Mouse (Mus musculus): ENCODE measurements around the gene Sez6. TPM values are rescaled to one million over a fixed set of nuclear protein-coding genes. Genes with fewer than 3 reads are reported as not detected.

Gene Sez6
- total RNA-seq, 1 experiment = 0.45 TPM

GRCm38 (mm10) chr11:77981609-77982440 is 51.2 kb downstream of the Sez6 start:
- Histone ChIP-seq H3K36me3 (ENCODE audit: control insufficient read depth, insufficient read depth, low read length, poor library complexity, severe bottlenecking) (peaks cover 8% of the 10 kb centered on the region; the same call in 1 of the 2 replicates), H3K4me3 (ENCODE audit: insufficient read depth in 1 of 2, low read depth in 1 of 2, low read length in 2 of 2, poor library complexity in 1 of 2, severe bottlenecking in 1 of 2) (peak overlapping the region; percentile 75 to 77), H3K27ac (ENCODE audit: insufficient read depth, low read depth, low read length, poor library complexity, severe bottlenecking) (peak overlapping the region; percentile 94), H3K9ac (ENCODE audit: insufficient read depth, low read depth, low read length, poor library complexity, severe bottlenecking) (peak overlapping the region; percentile 94), H3K9me3 (ENCODE audit: control insufficient read depth, insufficient read depth, low read depth, low read length) (no peaks in the 10 kb centered on the region), H3K4me1 (ENCODE audit: control insufficient read depth in 2 of 2, insufficient read depth in 2 of 2, low read length in 2 of 2, poor library complexity in 1 of 2) (peaks cover 2 to 3% of the 10 kb centered on the region in 2 experiments; a peak in 2 of 4 replicates)
- in situ Hi-C loops (cut with MboI; ENCODE audit: low sequenced_read_pairs in 2 of 2, unreplicated experiment in 2 of 2) = no loop called here
- DNase-seq (ENCODE audit: low read depth, low spot score) = peak; percentile 96
- peak; percentile 100 for TF ChIP-seq CHD2 (IDR thresholded peaks at IDR 0.05; ENCODE audit: low read depth, low read length)
- peak; percentile 99 for TF ChIP-seq HCFC1 (IDR thresholded peaks at IDR 0.05; ENCODE audit: borderline replicate concordance, insufficient read depth, low read length)
- peak; percentile 100 for TF ChIP-seq ZNF384 (IDR thresholded peaks at IDR 0.05; ENCODE audit: low read depth, low read length)
- no peak for TF ChIP-seq ZC3H11A (IDR thresholded peaks at IDR 0.05; ENCODE audit: borderline replicate concordance, low read depth, low read length)
- TF ChIP-seq MAFK (IDR thresholded peaks at IDR 0.05; ENCODE audit: insufficient read depth, low read depth, low read length) = no peak

GRCm38 (mm10) chr11:77982441-77982905 is 51.9 kb downstream of the Sez6 start, which contains the start of gene Phf12:
TSS of gene Phf12 (plus strand) at chr11:77982754.
- Histone ChIP-seq H3K4me1 (ENCODE audit: control insufficient read depth in 2 of 2, insufficient read depth in 2 of 2, low read length in 2 of 2, poor library complexity in 1 of 2) (peaks cover 2 to 3% of the 10 kb centered on the region in 2 experiments; a peak in 2 of 4 replicates), H3K36me3 (ENCODE audit: control insufficient read depth, insufficient read depth, low read length, poor library complexity, severe bottlenecking) (peaks cover 8% of the 10 kb centered on the region; the same call in 1 of the 2 replicates), H3K4me3 (ENCODE audit: insufficient read depth in 1 of 2, low read depth in 1 of 2, low read length in 2 of 2, poor library complexity in 1 of 2, severe bottlenecking in 1 of 2) (peak within 1 kb of the TSS; percentile 77 to 88), H3K9me3 (ENCODE audit: control insufficient read depth, insufficient read depth, low read depth, low read length) (no peaks in the 10 kb centered on the region), H3K27ac (ENCODE audit: insufficient read depth, low read depth, low read length, poor library complexity, severe bottlenecking) (peak within 1 kb of the TSS; percentile 96), H3K9ac (ENCODE audit: insufficient read depth, low read depth, low read length, poor library complexity, severe bottlenecking) (peak within 1 kb of the TSS; percentile 94)
- no peak for TF ChIP-seq ZNF384 (IDR thresholded peaks at IDR 0.05; ENCODE audit: low read depth, low read length)
- no peak for TF ChIP-seq CHD2 (IDR thresholded peaks at IDR 0.05; ENCODE audit: low read depth, low read length)
- TF ChIP-seq ZC3H11A (IDR thresholded peaks at IDR 0.05; ENCODE audit: borderline replicate concordance, low read depth, low read length) = no peak
- TF ChIP-seq HCFC1 (IDR thresholded peaks at IDR 0.05; ENCODE audit: borderline replicate concordance, insufficient read depth, low read length) = peak; percentile 70; the same call in 1 of the 2 replicates
- no peak for TF ChIP-seq MAFK (IDR thresholded peaks at IDR 0.05; ENCODE audit: insufficient read depth, low read depth, low read length)
- DNase-seq (ENCODE audit: low read depth, low spot score) = peak; percentile 96
- in situ Hi-C loops (cut with MboI; ENCODE audit: low sequenced_read_pairs in 2 of 2, unreplicated experiment in 2 of 2) = no loop called here

- Histone ChIP-seq H3K27ac (ENCODE audit: insufficient read depth, low read depth, low read length, poor library complexity, severe bottlenecking) (peak overlapping the region; percentile 96), H3K36me3 (ENCODE audit: control insufficient read depth, insufficient read depth, low read length, poor library complexity, severe bottlenecking) (peaks cover 8% of the 10 kb centered on the region; the same call in 1 of the 2 replicates), H3K4me1 (ENCODE audit: control insufficient read depth in 2 of 2, insufficient read depth in 2 of 2, low read length in 2 of 2, poor library complexity in 1 of 2) (peaks cover 2 to 3% of the 10 kb centered on the region in 2 experiments; a peak in 2 of 4 replicates), H3K9me3 (ENCODE audit: control insufficient read depth, insufficient read depth, low read depth, low read length) (no peaks in the 10 kb centered on the region), H3K9ac (ENCODE audit: insufficient read depth, low read depth, low read length, poor library complexity, severe bottlenecking) (peak overlapping the region; percentile 90), H3K4me3 (ENCODE audit: insufficient read depth in 1 of 2, low read depth in 1 of 2, low read length in 2 of 2, poor library complexity in 1 of 2, severe bottlenecking in 1 of 2) (peak overlapping the region; percentile 70 to 88)
- TF ChIP-seq MAFK (IDR thresholded peaks at IDR 0.05; ENCODE audit: insufficient read depth, low read depth, low read length) = no peak
- no peak for TF ChIP-seq CHD2 (IDR thresholded peaks at IDR 0.05; ENCODE audit: low read depth, low read length)
- TF ChIP-seq ZNF384 (IDR thresholded peaks at IDR 0.05; ENCODE audit: low read depth, low read length) = no peak
- TF ChIP-seq HCFC1 (IDR thresholded peaks at IDR 0.05; ENCODE audit: borderline replicate concordance, insufficient read depth, low read length) = no peak
- no peak for DNase-seq (ENCODE audit: low read depth, low spot score)
- in situ Hi-C loops (cut with MboI; ENCODE audit: low sequenced_read_pairs in 2 of 2, unreplicated experiment in 2 of 2) = no loop called here
Observed at GRCm38 (mm10) chr11:77983191-77983936, 52.8 kb downstream of the Sez6 start.
